Mouse (Mus musculus) limb, embryonic 12.5 days (tissue): ENCODE results near the gene Rprd1b. TPM values are rescaled to one million over a fixed set of nuclear protein-coding genes. Genes with fewer than 3 reads are reported as not detected.
"Not testable (repeated sequence)": the region's sequence is repeated elsewhere in the genome, so short reads cannot be mapped to it uniquely, and the experiment has no call there.

Experiments
- ATAC-seq: fragments of 200-750 bp; cut with Nextera tagmentation; 2 replicates; pipeline ENCODE4 v1.8.0; 2017; ENCODE audit warnings: low read depth, moderate TSS enrichment; ENCODE audit not compliant: insufficient number of reproducible peaks, insufficient read depth, low FRiP score, low TSS enrichment
- H3K27ac ChIP-seq: fragments of 300-500 bp; sonication (generic); 2 replicates; pipeline ENCODE4 v1.5.1; 2016; ENCODE audit warnings: mild to moderate bottlenecking, moderate library complexity
- H3K27me3 ChIP-seq: fragments of 300-500 bp; sonication (generic); 2 replicates; pipeline ENCODE4 v1.6.1; 2016; ENCODE audit warnings: mild to moderate bottlenecking, moderate library complexity
- H3K36me3 ChIP-seq: fragments of 300-500 bp; sonication (generic); 2 replicates; pipeline ENCODE4 v1.6.1; 2016; ENCODE audit warnings: mild to moderate bottlenecking, moderate library complexity
- H3K4me1 ChIP-seq: fragments of 300-500 bp; sonication (generic); replicated peaks from 2 replicates; pipeline ENCODE4 v1.6.1; 2016
- H3K4me2 ChIP-seq: fragments of 300-500 bp; sonication (generic); 2 replicates; pipeline ENCODE4 v1.6.1; 2016; ENCODE audit warnings: mild to moderate bottlenecking, moderate library complexity
- H3K4me3 ChIP-seq: fragments of 300-500 bp; sonication (generic); replicated peaks from 2 replicates; pipeline ENCODE4 v1.5.1; 2016; ENCODE audit warnings: mild to moderate bottlenecking
- H3K9ac ChIP-seq: fragments of 300-500 bp; sonication (generic); replicated peaks from 2 replicates; pipeline ENCODE4 v1.6.1; 2016; ENCODE audit warnings: mild to moderate bottlenecking, moderate library complexity
- H3K9me3 ChIP-seq: fragments of 300-500 bp; sonication (generic); 2 replicates; pipeline ENCODE4 v1.6.1; 2016; ENCODE audit warnings: mild to moderate bottlenecking, moderate library complexity
- WGBS: fragments of 180-500 bp; shearing (Covaris S2); methylation state at CpG from one replicate; pipeline ENCODE4 v1.1.7; 2016; 5-methylcytosine and 5-hydroxymethylcytosine counted together
- polyA plus RNA-seq: library from polyadenylated mRNA; unstranded; fragments of >200 nt; fragmentation: Nextera tagmentation; extraction: Ambion mirVana; gene quantifications from 2 replicates; pipeline ENCODE4 v1.2.1, GENCODE M21; 2016

The Rprd1b gene
- polyA plus RNA-seq, 1 experiment from 2014 or later: 57.1 TPM

- peaks cover 83% of the 10 kb centered on the region for H3K36me3 ChIP-seq
- ATAC-seq: no peak
- WGBS: 83% methylated on average over 8 of the region's 8 CpGs
These were observed 15.2 kb downstream of the Rprd1b start for GRCm38 (mm10) chr2:158043504-158043903.

GRCm38 (mm10) chr2:158046186-158046585 lies 17.9 kb downstream of the Rprd1b start:
- Histone ChIP-seq H3K4me3 (no peak overlapping the region), H3K27me3 (no peaks in the 10 kb centered on the region), H3K9me3 (no peaks in the 10 kb centered on the region), H3K27ac (no peak overlapping the region), H3K4me2 (no peak overlapping the region), H3K36me3 (peaks cover 81% of the 10 kb centered on the region), H3K9ac (no peak overlapping the region), H3K4me1 (no peaks in the 10 kb centered on the region)
- 77% methylated on average over 4 of the region's 4 CpGs for WGBS
- no peak for ATAC-seq

More at GRCm38 (mm10) chr2:158043504-158043903, 15.2 kb downstream of the Rprd1b start:
- Histone ChIP-seq H3K9ac (no peak overlapping the region), H3K4me2 (no peak overlapping the region), H3K27me3 (no peaks in the 10 kb centered on the region), H3K9me3 (no peaks in the 10 kb centered on the region), H3K4me3 (no peak overlapping the region), H3K4me1 (no peaks in the 10 kb centered on the region), H3K27ac (no peak overlapping the region)

- Histone ChIP-seq H3K36me3 (peaks cover 81% of the 10 kb centered on the region), H3K27ac (no peak overlapping the region), H3K4me3 (no peak overlapping the region), H3K9me3 (no peaks in the 10 kb centered on the region), H3K4me2 (no peak overlapping the region), H3K27me3 (no peaks in the 10 kb centered on the region), H3K4me1 (no peaks in the 10 kb centered on the region), H3K9ac (no peak overlapping the region)
- WGBS: 66% methylated on average over 3 of the region's 3 CpGs
- ATAC-seq: no peak
These were observed 19.6 kb downstream of the Rprd1b start for GRCm38 (mm10) chr2:158047903-158048302.

- no peaks in the 10 kb centered on the region for H3K27me3 ChIP-seq
- H3K4me1 ChIP-seq: no peaks in the 10 kb centered on the region
- no peaks in the 10 kb centered on the region for H3K9me3 ChIP-seq
- no peak for ATAC-seq
- H3K9ac ChIP-seq: no peak overlapping the region
- peaks cover 72% of the 10 kb centered on the region for H3K36me3 ChIP-seq
- 96% methylated on average over 1 of the region's 1 CpGs for WGBS
- no peak overlapping the region for H3K4me2 ChIP-seq
- H3K4me3 ChIP-seq: no peak overlapping the region
- no peak overlapping the region for H3K27ac ChIP-seq
These were observed 20.4 kb downstream of the Rprd1b start for GRCm38 (mm10) chr2:158048718-158049117.

- no peaks in the 10 kb centered on the region for H3K4me1 ChIP-seq
- 96% methylated on average over 8 of the region's 8 CpGs for WGBS
These were observed 21.8 kb downstream of the Rprd1b start for GRCm38 (mm10) chr2:158050116-158050515.

GRCm38 (mm10) chr2:158054596-158054995 lies 26.3 kb downstream of the Rprd1b start:
- Histone ChIP-seq H3K9me3 (no peaks in the 10 kb centered on the region), H3K9ac (no peak overlapping the region), H3K4me3 (no peak overlapping the region), H3K27me3 (no peaks in the 10 kb centered on the region), H3K4me2 (no peak overlapping the region), H3K27ac (no peak overlapping the region), H3K36me3 (peaks cover 76% of the 10 kb centered on the region), H3K4me1 (no peaks in the 10 kb centered on the region)
- 91% methylated on average over 3 of the region's 3 CpGs for WGBS
- no peak for ATAC-seq

More at GRCm38 (mm10) chr2:158050116-158050515, 21.8 kb downstream of the Rprd1b start:
- no peaks in the 10 kb centered on the region for H3K27me3 ChIP-seq
- H3K27ac ChIP-seq: no peak overlapping the region
- ATAC-seq: no peak
- H3K9ac ChIP-seq: no peak overlapping the region
- no peak overlapping the region for H3K4me3 ChIP-seq
- H3K4me2 ChIP-seq: no peak overlapping the region
- no peaks in the 10 kb centered on the region for H3K9me3 ChIP-seq
- H3K36me3 ChIP-seq: peaks cover 67% of the 10 kb centered on the region

- not testable (repeated sequence) for H3K9me3 ChIP-seq, H3K4me2 ChIP-seq, ATAC-seq, H3K4me1 ChIP-seq, H3K9ac ChIP-seq, H3K27me3 ChIP-seq, H3K27ac ChIP-seq, H3K4me3 ChIP-seq
- peaks cover 77% of the 10 kb centered on the region for H3K36me3 ChIP-seq
- WGBS: 85% methylated on average over 8 of the region's 8 CpGs
These were observed 27.1 kb downstream of the Rprd1b start for GRCm38 (mm10) chr2:158055383-158055782.

- H3K4me1 ChIP-seq: no peaks in the 10 kb centered on the region
- 93% methylated on average over 3 of the region's 3 CpGs for WGBS
- H3K9ac ChIP-seq: no peak overlapping the region
- H3K27me3 ChIP-seq: no peaks in the 10 kb centered on the region
- H3K9me3 ChIP-seq: no peaks in the 10 kb centered on the region
- no peak overlapping the region for H3K27ac ChIP-seq
- no peak overlapping the region for H3K4me3 ChIP-seq
- no peak for ATAC-seq
- peaks cover 84% of the 10 kb centered on the region for H3K36me3 ChIP-seq
- H3K4me2 ChIP-seq: no peak overlapping the region
These were observed 28.7 kb downstream of the Rprd1b start for GRCm38 (mm10) chr2:158057030-158057429.

- Histone ChIP-seq H3K4me3 (no peak overlapping the region), H3K27me3 (no peaks in the 10 kb centered on the region), H3K4me1 (no peaks in the 10 kb centered on the region), H3K9ac (no peak overlapping the region), H3K9me3 (no peaks in the 10 kb centered on the region), H3K27ac (no peak overlapping the region), H3K4me2 (no peak overlapping the region), H3K36me3 (peaks cover 91% of the 10 kb centered on the region)
- no peak for ATAC-seq
- WGBS: 87% methylated on average over 10 of the region's 10 CpGs
These were observed 30.2 kb downstream of the Rprd1b start for GRCm38 (mm10) chr2:158058534-158058933.

GRCm38 (mm10) chr2:158059666-158060105 lies 31.4 kb downstream of the Rprd1b start:
- Histone ChIP-seq H3K27ac (no peak overlapping the region), H3K27me3 (no peaks in the 10 kb centered on the region), H3K9me3 (no peaks in the 10 kb centered on the region), H3K4me2 (no peak overlapping the region), H3K4me1 (no peaks in the 10 kb centered on the region), H3K36me3 (peaks cover 96% of the 10 kb centered on the region), H3K9ac (no peak overlapping the region), H3K4me3 (no peak overlapping the region)
- WGBS: 77% methylated on average over 8 of the region's 8 CpGs
- no peak for ATAC-seq

GRCm38 (mm10) chr2:158063036-158063435 lies 34.7 kb downstream of the Rprd1b start:
- no peak for ATAC-seq
- H3K4me3 ChIP-seq: no peak overlapping the region
- H3K4me1 ChIP-seq: no peaks in the 10 kb centered on the region
- no peaks in the 10 kb centered on the region for H3K9me3 ChIP-seq
- 85% methylated on average over 3 of the region's 3 CpGs for WGBS
- no peak overlapping the region for H3K27ac ChIP-seq
- H3K9ac ChIP-seq: no peak overlapping the region
- H3K4me2 ChIP-seq: no peak overlapping the region
- H3K27me3 ChIP-seq: no peaks in the 10 kb centered on the region
- peaks cover 94% of the 10 kb centered on the region for H3K36me3 ChIP-seq

- no peak overlapping the region for H3K4me3 ChIP-seq
- H3K27me3 ChIP-seq: no peaks in the 10 kb centered on the region
- H3K27ac ChIP-seq: no peak overlapping the region
- WGBS: 61% methylated on average over 3 of the region's 3 CpGs
- H3K4me2 ChIP-seq: no peak overlapping the region
- no peaks in the 10 kb centered on the region for H3K4me1 ChIP-seq
- no peak for ATAC-seq
- no peak overlapping the region for H3K9ac ChIP-seq
- H3K9me3 ChIP-seq: no peaks in the 10 kb centered on the region
- peaks cover 88% of the 10 kb centered on the region for H3K36me3 ChIP-seq
These were observed 36.3 kb downstream of the Rprd1b start for GRCm38 (mm10) chr2:158064571-158065048.
